Mouse (Mus musculus): Measurements from ENCODE around the gene Klhdc8a.
"Not testable (repeated sequence)": the region's sequence is repeated elsewhere in the genome, so short reads cannot be mapped to it uniquely, and the experiment has no call there.

The Klhdc8a gene

GRCm38 (mm10) chr1:132298425-132298800 lies at the start of gene Klhdc8a:
Gene Klhdc8a (plus strand): TSS chr1:132298626.
- DNase-seq: no peak

DNA sequence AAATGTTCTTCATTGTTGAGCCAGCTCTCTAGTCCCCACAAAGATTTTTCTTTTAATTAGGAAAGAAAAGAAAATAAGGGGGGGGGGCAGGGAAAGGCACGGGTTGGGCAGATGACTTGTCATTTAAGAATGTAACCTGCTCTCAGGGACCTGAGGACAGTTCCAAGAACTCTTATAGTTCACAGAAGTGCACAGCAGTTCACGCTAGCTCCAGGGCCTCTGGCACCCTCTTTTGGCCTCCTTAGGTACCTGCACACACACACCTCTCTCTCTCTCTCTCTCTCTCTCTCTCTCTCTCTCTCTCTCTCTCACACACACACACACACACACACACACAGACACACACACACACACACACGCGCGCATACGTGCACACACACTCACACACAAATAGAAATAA lies 44.0 kb upstream of the Klhdc8a start:
- DNase-seq: no peak

DNA sequence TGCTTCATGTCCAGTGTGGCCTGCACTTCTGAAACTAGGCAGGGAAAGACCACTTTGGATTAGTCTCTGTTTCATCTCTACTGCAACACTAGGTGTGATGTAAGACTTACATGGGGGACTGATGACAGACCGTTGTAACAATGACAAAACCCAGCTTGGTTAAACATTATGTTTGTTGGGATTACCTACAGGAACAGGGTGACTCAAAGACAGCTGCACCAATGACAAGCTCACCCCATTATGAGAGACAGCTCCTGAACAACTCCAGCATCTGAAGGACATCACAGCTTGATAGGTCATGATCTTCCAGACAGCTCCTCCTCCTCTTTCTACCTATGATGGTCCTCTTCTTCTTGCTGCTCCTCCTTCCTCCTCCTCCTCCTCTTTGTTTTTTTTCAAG lies 38.1 kb upstream of the Klhdc8a start:
- DNase-seq: no peak

DNA sequence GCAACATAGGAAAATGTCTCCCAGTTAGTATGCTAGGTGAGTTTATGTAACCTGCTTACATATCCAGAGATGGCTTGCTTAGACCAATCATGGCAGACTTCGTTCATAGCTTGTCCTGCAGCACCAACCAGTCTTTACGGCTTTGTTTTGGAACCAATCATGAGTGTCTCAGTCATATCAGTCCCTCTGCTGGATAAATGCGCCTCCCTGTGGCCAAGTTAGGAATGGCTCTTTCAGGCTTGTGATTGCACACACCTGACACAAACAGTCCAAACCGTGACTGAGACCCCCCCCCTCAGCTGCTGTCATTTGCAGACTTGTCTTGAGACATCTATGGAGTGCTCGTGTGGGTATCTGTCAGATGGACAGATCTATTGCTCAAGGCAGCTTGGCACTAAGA lies 37.4 kb upstream of the Klhdc8a start:
- no peak for DNase-seq

DNA sequence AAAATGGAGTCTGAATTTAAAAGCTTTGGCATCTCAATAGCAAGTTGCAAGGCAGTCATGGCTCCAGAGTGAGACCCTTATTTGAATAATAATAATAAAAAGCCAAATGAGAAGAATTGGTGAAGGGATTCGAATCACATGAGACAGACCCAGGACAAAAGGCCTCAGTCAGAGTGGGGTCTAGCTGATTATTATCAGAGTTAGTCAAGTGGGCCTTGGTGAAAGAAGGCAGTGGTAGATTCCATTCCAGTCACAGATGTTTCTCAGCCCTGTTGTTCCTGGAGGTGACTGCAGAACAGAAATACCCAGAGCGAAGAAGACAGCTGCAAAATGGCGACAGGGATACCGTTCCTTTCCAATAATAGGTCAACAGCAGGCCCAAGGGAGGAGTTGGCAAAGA lies 34.8 kb upstream of the Klhdc8a start:
- no peak for DNase-seq

DNA sequence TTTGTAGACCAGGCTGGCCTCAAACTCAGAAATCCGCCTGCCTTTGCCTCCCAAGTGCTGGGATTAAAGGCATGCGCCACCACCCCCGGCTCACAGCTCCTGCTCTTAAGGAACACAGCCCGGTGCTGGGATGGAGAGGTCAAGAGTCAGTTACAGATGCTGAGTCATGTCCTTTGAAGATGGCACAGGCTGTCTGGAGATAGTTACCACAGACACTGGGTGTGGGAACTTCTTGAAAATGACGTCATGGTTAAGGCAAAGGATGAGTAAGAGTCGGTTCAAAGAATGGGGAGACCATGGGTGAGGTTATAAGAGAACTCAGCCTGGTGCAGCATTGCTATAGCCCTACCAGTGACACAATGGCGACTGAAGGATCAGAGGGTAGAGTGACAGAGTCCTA lies 33.8 kb upstream of the Klhdc8a start:
- DNase-seq: no peak

- DNase-seq: no peak
Measured at GRCm38 (mm10) chr1:132265211-132265859, 33.1 kb upstream of the Klhdc8a start.

GRCm38 (mm10) chr1:132265936-132266335 lies 32.5 kb upstream of the Klhdc8a start:
- no peak for DNase-seq

DNA sequence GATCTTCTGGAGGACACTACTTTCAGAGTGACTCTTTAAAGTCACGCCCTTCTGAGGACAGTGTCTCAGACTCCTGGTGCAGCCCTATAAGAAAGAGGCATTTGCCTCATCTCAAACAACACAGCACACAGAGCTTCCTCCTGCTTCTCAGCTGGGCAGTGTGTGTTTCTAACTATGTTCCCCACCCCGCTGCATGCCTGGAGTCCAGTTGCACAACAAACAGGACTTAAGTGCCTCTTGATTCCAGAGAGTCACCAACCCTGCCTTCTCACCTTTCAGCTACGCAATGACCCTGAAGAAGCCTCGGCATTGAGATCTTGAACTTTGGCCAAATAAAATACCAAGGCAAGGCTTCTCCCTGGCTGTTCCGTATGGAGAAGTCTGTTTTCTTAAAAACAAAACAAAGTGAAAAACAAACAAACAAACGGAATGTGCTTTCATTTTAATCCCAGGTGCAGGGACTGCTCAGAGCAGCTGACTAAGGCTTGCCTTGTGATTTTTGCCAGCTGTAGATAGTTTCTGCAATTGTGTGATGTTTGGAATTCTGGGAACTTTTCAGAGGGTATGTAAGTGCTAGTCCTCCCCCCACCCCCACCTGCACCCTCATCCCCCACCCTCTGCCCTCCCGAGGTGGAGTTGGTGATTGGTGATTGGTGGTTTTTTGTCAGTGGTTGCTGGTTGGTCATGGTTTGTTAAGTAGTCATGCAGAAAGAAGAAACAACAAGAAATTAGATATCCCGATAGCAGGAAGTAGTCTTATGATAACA lies 31.5 kb upstream of the Klhdc8a start:
- no peak for DNase-seq

GRCm38 (mm10) chr1:132267959-132268358 lies 30.5 kb upstream of the Klhdc8a start:
- no peak for DNase-seq

- DNase-seq: no peak
Measured at GRCm38 (mm10) chr1:132268418-132269060, 29.9 kb upstream of the Klhdc8a start.

GRCm38 (mm10) chr1:132271237-132271636 lies 27.2 kb upstream of the Klhdc8a start:
- DNase-seq: no peak

GRCm38 (mm10) chr1:132276694-132277093 lies 21.7 kb upstream of the Klhdc8a start:
- no peak for DNase-seq

GRCm38 (mm10) chr1:132277124-132277523 lies 21.3 kb upstream of the Klhdc8a start:
- DNase-seq: no peak

DNA sequence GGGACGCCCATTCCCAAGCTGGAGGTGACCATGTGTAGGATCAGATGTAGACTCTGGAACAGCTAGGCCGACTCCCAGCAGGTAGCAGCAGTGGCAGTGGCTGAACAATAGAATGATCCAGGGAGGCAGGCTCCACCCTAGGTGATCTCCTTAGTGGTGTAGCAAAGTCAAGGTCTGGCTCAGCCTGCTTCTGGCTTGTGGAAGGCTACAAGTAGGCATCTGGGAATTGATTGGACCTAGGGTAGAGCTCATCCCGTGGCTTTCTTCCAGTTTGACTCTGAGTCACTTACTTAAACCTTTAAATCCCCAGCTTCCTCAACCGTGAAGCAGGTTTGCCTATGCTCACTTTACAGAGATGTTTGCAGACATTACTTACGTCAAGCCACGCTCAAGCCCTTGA lies 17.8 kb upstream of the Klhdc8a start:
- DNase-seq: not testable (repeated sequence)

GRCm38 (mm10) chr1:132281523-132282176 lies 16.8 kb upstream of the Klhdc8a start:
- DNase-seq: no peak

DNA sequence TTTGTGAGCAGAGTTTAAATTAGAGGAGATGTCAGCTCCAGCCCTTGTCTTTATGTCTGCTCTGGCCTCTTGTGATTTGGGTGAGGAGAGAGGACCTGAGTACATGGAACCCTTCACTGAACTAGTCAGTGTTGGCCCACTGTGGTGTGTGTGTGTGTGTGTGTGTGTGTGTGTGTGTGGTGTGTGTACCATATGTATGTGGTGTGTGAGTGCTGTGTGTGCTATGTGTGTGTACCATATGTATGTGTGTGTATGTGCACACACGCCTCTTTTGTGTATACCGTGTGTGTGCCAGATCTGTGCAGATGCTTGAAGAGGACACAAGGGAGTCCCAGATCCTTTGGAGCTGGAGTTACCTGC lies 16.3 kb upstream of the Klhdc8a start:
- no peak for DNase-seq

- DNase-seq: no peak
Measured at GRCm38 (mm10) chr1:132283018-132283417, 15.4 kb upstream of the Klhdc8a start.

GRCm38 (mm10) chr1:132286735-132287134 lies 11.7 kb upstream of the Klhdc8a start:
- no peak for DNase-seq

DNA sequence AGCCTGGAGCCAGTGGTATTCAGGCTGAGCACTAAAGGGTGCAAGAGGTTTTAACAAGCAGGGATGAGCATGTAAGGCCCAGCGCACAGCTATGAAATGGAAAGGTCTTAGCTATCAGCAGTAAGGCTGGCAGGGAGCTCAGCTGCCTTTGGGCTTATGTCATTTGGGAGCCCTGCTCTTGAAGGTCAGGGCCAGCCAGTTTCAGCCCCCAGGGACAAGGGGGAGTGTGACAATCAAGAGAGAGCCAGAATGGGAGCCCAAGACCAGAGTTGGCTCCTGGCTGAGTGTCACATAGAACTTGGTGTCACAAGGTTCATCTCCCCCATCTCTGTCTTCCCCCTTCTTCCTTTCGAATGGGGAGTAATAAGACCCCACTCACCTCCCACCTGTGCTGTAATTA lies 11.0 kb upstream of the Klhdc8a start:
- no peak for DNase-seq

DNA sequence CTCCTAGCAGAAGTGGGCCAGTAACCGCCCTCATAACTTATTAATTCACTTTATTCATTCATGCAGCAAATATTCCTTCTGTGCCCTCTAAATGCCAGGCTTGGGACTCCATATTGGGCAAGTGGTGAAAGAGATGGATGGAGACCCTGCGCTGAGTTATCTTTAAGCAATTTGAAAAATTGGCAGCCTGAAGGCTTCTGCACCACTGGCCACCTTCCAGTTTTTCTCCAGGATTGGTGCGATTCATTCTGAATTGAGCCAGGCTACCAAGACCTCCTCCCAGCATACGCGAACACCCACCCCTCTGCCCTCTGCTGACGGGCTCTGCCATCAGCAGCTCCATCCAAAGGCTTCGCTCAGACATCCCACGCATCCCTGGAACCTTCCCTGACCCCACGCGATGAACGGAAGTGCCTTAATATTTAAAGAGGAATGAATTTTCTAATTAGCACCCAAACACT lies 10.4 kb upstream of the Klhdc8a start:
- DNase-seq: no peak

- no peak for DNase-seq
Measured at GRCm38 (mm10) chr1:132289965-132290364, 8.5 kb upstream of the Klhdc8a start.

- DNase-seq: no peak
Measured at GRCm38 (mm10) chr1:132290921-132291675, 7.3 kb upstream of the Klhdc8a start.
